Mouse (Mus musculus) forebrain, embryonic 16.5 days (tissue): ENCODE results near the gene Btbd7. TPM values are rescaled to one million over a fixed set of nuclear protein-coding genes. Genes with fewer than 3 reads are reported as not detected.

Experiments used
- ATAC-seq: fragments of 200-750 bp; cut with Nextera tagmentation; 2 replicates; pipeline ENCODE4 v1.8.0; 2017; ENCODE audit warnings: mild to moderate bottlenecking, moderate library complexity
- H3K27ac ChIP-seq: fragments of 300-500 bp; sonication (generic); 2 replicates; pipeline ENCODE4 v1.5.1; 2014; ENCODE audit warnings: low read length, control low read depth
- H3K27me3 ChIP-seq: fragments of 300-500 bp; sonication (generic); replicated peaks from 2 replicates; pipeline ENCODE4 v1.6.1; 2014; ENCODE audit warnings: low read length; ENCODE audit not compliant: control insufficient read depth, insufficient read depth
- H3K36me3 ChIP-seq: fragments of 300-500 bp; sonication (generic); 2 replicates; pipeline ENCODE4 v1.6.1; 2014; ENCODE audit not compliant: control insufficient read depth, insufficient read depth
- H3K4me1 ChIP-seq: fragments of 300-500 bp; sonication (generic); replicated peaks from 2 replicates; pipeline ENCODE4 v1.6.1; 2014; ENCODE audit warnings: low read length; ENCODE audit not compliant: control insufficient read depth, insufficient read depth
- H3K4me2 ChIP-seq: fragments of 300-500 bp; sonication (generic); 2 replicates; pipeline ENCODE4 v1.6.1; 2014; ENCODE audit warnings: mild to moderate bottlenecking, low read length, control low read depth
- H3K4me3 ChIP-seq: fragments of 300-500 bp; sonication (generic); replicated peaks from 2 replicates; pipeline ENCODE4 v1.5.1; 2014; ENCODE audit warnings: mild to moderate bottlenecking, low read length, control low read depth
- H3K9ac ChIP-seq: fragments of 300-500 bp; sonication (generic); replicated peaks from 2 replicates; pipeline ENCODE4 v1.6.1; 2014; ENCODE audit warnings: low read depth, low read length, control low read depth
- H3K9me3 ChIP-seq: fragments of 300-500 bp; sonication (generic); 2 replicates; pipeline ENCODE4 v1.6.1; 2016; ENCODE audit warnings: low read length; ENCODE audit not compliant: control insufficient read depth
- WGBS: fragments of 180-500 bp; shearing (Covaris S2); extraction: QIAGEN DNeasy Blood & Tissue Kit; methylation state at CpG from one replicate; pipeline ENCODE4 v1.1.7; 2014; 5-methylcytosine and 5-hydroxymethylcytosine counted together
- polyA plus RNA-seq: library from polyadenylated mRNA; unstranded; fragments of >200 nt; fragmentation: Nextera tagmentation; extraction: Ambion mirVana; gene quantifications from 2 replicates; pipeline ENCODE4 v1.2.1, GENCODE M21; 2015

Btbd7 gene
- polyA plus RNA-seq, 1 experiment from 2014 or later: 16.1 TPM

DNA sequence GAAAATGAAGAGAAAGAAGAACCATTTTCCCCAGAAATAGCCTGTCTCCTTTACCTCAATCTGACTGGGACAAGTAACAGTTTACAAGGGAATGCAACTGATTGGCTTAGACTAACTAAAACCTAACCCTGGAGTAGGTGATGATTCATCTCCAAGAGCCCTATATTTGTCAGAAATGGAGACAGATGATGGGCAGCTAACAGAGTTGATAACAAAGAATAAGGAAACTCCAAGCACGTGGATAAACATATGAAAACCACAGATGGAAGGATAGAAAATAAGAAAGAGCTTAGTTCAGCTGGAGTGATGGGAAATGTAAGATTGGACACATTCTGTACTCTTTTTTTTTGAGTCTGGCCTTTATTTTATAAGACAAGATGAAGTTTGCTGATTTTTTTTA lies 7.7 kb downstream of the Btbd7 start:
- no peaks in the 10 kb centered on the region for H3K36me3 ChIP-seq
- ATAC-seq: no peak
- H3K27ac ChIP-seq: no peak overlapping the region
- H3K4me1 ChIP-seq: no peaks in the 10 kb centered on the region; the same call in 1 of the 2 replicates
- H3K9ac ChIP-seq: no peak overlapping the region
- H3K9me3 ChIP-seq: no peaks in the 10 kb centered on the region
- 87% methylated on average over 1 of the region's 1 CpGs for WGBS
- H3K4me2 ChIP-seq: no peak overlapping the region
- no peaks in the 10 kb centered on the region for H3K27me3 ChIP-seq
- no peak overlapping the region for H3K4me3 ChIP-seq

DNA sequence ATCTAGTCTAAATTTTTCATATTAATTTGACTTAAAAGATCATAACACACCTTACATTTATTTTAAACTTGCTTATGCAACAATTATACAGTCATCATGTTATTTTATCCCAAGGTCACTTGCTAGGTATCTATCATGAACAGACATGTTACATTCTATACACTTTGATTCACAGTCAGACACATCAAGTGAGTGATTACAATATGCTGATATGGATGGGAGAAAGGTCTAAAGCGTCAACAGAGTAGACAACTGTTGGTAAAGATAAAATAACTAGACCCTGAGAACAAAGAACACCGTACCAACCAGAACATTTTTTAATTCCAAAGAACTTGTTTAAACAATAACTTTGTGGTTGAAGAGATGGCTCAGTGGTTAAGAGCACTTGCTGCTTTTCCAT lies 8.5 kb downstream of the Btbd7 start:
- H3K9ac ChIP-seq: no peak overlapping the region
- no peaks in the 10 kb centered on the region for H3K27me3 ChIP-seq
- H3K4me2 ChIP-seq: no peak overlapping the region
- no peak overlapping the region for H3K27ac ChIP-seq
- H3K9me3 ChIP-seq: no peaks in the 10 kb centered on the region
- H3K36me3 ChIP-seq: no peaks in the 10 kb centered on the region
- H3K4me3 ChIP-seq: no peak overlapping the region
- 99% methylated on average over 2 of the region's 2 CpGs for WGBS
- no peaks in the 10 kb centered on the region for H3K4me1 ChIP-seq
- ATAC-seq: no peak

DNA sequence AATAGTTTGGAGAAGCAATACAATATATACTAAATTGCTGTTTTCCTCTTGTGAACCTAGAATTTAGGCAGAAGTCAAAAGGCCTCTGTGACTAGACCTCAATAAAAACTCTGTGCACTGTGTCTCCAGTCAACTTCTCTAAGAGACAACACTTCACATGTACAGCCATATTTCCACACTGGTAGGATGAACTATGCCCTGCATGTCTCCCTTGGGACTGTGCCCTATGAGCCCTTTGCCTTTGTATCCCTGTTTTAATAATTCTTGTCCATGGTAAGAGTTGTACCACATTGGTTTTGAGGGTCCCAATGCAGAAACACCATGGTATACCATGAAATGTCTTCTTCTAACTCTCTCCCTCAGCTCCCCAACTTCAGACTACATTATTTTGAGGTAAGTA lies 17.5 kb downstream of the Btbd7 start:
- no peak for ATAC-seq
- Histone ChIP-seq H3K9ac (no peak overlapping the region), H3K4me1 (peaks cover 3% of the 10 kb centered on the region; the same call in 1 of the 2 replicates), H3K27me3 (no peaks in the 10 kb centered on the region), H3K4me2 (no peak overlapping the region), H3K36me3 (no peaks in the 10 kb centered on the region), H3K27ac (no peak overlapping the region), H3K4me3 (no peak overlapping the region), H3K9me3 (no peaks in the 10 kb centered on the region)

- Histone ChIP-seq H3K9me3 (no peaks in the 10 kb centered on the region), H3K27ac (no peak overlapping the region), H3K4me3 (no peak overlapping the region), H3K9ac (no peak overlapping the region), H3K36me3 (peaks cover 8% of the 10 kb centered on the region; the same call in 1 of the 2 replicates), H3K27me3 (no peaks in the 10 kb centered on the region), H3K4me1 (no peaks in the 10 kb centered on the region), H3K4me2 (no peak overlapping the region)
- WGBS: 98% methylated on average over 9 of the region's 9 CpGs
- ATAC-seq: no peak
Observed at GRCm38 (mm10) chr12:102838271-102838670, 40.0 kb downstream of the Btbd7 start.

GRCm38 (mm10) chr12:102832746-102833300 lies 45.4 kb downstream of the Btbd7 start:
- Histone ChIP-seq H3K9me3 (no peaks in the 10 kb centered on the region), H3K36me3 (peaks cover 4% of the 10 kb centered on the region; the same call in 1 of the 2 replicates), H3K9ac (no peak overlapping the region), H3K27me3 (no peaks in the 10 kb centered on the region), H3K4me1 (no peaks in the 10 kb centered on the region), H3K27ac (no peak overlapping the region), H3K4me2 (no peak overlapping the region), H3K4me3 (no peak overlapping the region)
- WGBS: 67% methylated on average over 1 of the region's 1 CpGs
- ATAC-seq: no peak

DNA sequence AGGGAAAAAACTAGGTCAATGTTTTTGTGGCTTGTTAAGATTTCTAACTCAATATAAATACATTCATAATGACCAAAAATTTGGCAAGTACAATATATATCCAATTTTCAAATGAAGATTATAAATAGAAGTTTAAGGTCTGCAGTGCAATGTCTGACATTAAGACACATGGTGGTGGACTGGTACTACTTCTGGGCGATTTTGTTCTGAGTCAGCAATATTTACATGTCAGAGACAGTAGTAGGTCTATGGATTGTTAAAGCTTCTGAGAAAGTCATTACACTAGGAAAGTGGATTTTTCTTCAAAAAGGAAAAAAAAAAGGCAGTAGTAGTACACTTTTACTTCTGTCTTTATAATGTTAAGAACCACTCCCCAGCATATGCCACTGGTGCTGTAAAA lies 46.4 kb downstream of the Btbd7 start:
- Histone ChIP-seq H3K27ac (no peak overlapping the region), H3K4me1 (no peaks in the 10 kb centered on the region), H3K9me3 (no peaks in the 10 kb centered on the region), H3K4me2 (no peak overlapping the region), H3K36me3 (no peaks in the 10 kb centered on the region), H3K4me3 (no peak overlapping the region), H3K27me3 (no peaks in the 10 kb centered on the region), H3K9ac (no peak overlapping the region)
- WGBS: 95% methylated on average over 1 of the region's 1 CpGs
- ATAC-seq: no peak

DNA sequence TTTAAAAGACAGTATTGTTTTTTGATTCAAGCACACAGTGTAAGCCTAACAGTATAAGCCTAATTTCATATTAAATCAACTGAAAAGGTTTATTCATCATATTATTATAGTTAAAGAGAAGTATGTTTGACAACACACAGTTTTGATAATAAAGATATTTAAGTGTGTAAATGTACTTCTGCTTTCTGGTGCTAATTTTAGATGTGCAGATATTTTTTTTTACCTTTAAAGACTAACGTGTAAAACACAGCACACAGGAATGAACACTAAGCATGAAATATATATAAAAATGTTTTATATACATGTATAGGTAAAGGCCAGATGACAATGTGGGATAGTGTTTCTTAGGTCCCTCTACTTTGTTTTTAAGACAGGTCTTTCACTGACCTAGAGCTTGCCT lies 51.2 kb downstream of the Btbd7 start:
- Histone ChIP-seq H3K4me3 (no peak overlapping the region), H3K4me2 (no peak overlapping the region), H3K9ac (no peak overlapping the region), H3K9me3 (no peaks in the 10 kb centered on the region), H3K27ac (no peak overlapping the region), H3K4me1 (no peaks in the 10 kb centered on the region), H3K27me3 (no peaks in the 10 kb centered on the region), H3K36me3 (no peaks in the 10 kb centered on the region)
- ATAC-seq: no peak
- whole genome bisulfite sequencing: 93% methylated on average over 1 of the region's 1 CpGs

GRCm38 (mm10) chr12:102826399-102826798 lies 51.9 kb downstream of the Btbd7 start:
- Histone ChIP-seq H3K27me3 (no peaks in the 10 kb centered on the region), H3K9ac (no peak overlapping the region), H3K36me3 (no peaks in the 10 kb centered on the region), H3K27ac (no peak overlapping the region), H3K4me1 (no peaks in the 10 kb centered on the region), H3K9me3 (no peaks in the 10 kb centered on the region), H3K4me2 (no peak overlapping the region), H3K4me3 (no peak overlapping the region)
- 97% methylated on average over 1 of the region's 1 CpGs for WGBS
- ATAC-seq: no peak

DNA sequence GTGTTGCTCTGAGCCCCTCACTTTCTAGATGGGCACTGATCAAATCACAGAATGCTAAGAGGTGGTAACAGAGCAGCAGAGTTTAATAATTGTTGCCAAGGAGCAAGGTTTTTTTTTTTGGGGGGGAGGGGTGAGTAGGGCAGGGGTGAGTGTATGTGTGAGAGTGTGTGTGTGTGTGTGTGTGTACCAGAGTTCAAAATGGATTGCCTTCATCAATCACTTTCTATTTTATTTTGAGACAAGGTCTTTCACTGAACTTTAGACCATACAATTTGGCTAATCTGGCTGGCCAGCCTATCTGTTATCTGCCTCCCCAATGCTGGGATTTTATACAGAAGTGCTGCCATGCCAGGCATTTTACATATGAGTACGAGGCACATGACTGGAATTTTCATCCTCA lies 63.4 kb downstream of the Btbd7 start:
- H3K4me3 ChIP-seq: no peak overlapping the region
- no peaks in the 10 kb centered on the region for H3K9me3 ChIP-seq
- no peak overlapping the region for H3K27ac ChIP-seq
- peaks cover 1% of the 10 kb centered on the region; the same call in 1 of the 2 replicates for H3K36me3 ChIP-seq
- no peaks in the 10 kb centered on the region for H3K27me3 ChIP-seq
- no peak overlapping the region for H3K9ac ChIP-seq
- ATAC-seq: no peak
- no peaks in the 10 kb centered on the region for H3K4me1 ChIP-seq
- no peak overlapping the region for H3K4me2 ChIP-seq
- WGBS: 70% methylated on average over 1 of the region's 1 CpGs

DNA sequence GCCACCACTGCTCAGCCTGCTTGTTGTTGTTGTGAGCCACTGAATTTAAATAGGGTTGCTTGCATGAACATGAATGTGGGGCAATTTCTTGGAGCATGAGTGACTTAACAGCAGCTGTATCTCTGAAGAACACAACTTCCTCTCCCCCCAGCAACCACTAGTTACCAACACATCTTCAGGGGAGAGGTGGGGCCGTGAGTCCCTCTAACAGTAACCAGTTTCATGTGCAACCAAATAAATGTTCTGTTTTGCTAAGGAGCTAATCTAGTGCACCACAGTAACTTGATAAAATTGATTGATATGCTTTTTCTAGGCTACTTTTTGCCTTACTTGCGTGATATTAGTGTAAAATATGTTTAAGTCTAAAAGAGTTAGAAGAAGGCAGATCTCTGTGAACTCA lies 78.7 kb downstream of the Btbd7 start:
- Histone ChIP-seq H3K4me2 (no peak overlapping the region), H3K9me3 (no peaks in the 10 kb centered on the region), H3K4me1 (no peaks in the 10 kb centered on the region), H3K4me3 (no peak overlapping the region), H3K9ac (no peak overlapping the region), H3K27me3 (no peaks in the 10 kb centered on the region), H3K36me3 (peaks cover 2% of the 10 kb centered on the region; the same call in 1 of the 2 replicates), H3K27ac (no peak overlapping the region)
- WGBS: 98% methylated on average over 2 of the region's 2 CpGs
- ATAC-seq: no peak
